In the genomic region with DNA sequence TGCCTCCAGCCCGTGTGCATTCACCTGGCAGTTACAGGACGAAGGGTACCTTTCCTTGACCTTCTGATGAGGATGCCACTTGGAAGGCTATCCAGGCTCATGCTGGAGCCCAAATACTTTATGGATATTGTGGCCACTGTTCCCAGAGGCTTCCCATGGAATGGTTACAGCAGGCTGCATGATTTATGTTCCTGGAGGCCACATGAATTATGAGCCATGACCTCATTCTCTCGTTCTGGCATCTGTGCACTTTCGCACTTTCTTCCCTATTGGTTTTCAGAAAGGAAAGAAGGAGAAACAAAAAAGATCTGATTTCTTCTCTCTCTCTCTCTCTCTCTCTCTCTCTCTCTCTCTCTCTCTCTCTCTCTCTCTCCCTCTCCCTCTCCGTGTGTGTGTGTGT, we compare ENCODE assay signal across 11 mouse cellular contexts.
DNase-seq lines count a peak whose midpoint lies in the region; TF ChIP-seq lines count a peak whose summit lies in the region.
"Had no signal": no experiment of that assay in that cellular context is flagged by ENCODE, and none has a peak within 500 bp of the region (broad histone marks: within the 10 kb centered on the region; RNA-seq: fewer than 3 reads in every experiment).

No protein-coding gene starts in this region.

- no peak overlapping the region for H3K4me3 ChIP-seq in kidney, adult 2 months (ENCODE audit: insufficient read depth, low read depth, low read length)
- H3K4me3 ChIP-seq: heart, embryonic 12.5 days had no signal

- H3K36me3 ChIP-seq in kidney, adult 2 months (ENCODE audit: control insufficient read depth, insufficient read depth, low read length) = no peaks in the 10 kb centered on the region
- H3K36me3 ChIP-seq: G1E; heart, embryonic 12.5 days had no signal

- no peaks in the 10 kb centered on the region for H3K27me3 ChIP-seq in kidney, adult 2 months (replicated peaks; ENCODE audit: control insufficient read depth, insufficient read depth, low read length)
- H3K27me3 ChIP-seq: heart, embryonic 12.5 days had no signal

- TF ChIP-seq POLR2A in kidney, adult 2 months (IDR thresholded peaks at IDR 0.05; ENCODE audit: low read depth, low read length) = no peak

- no peaks in the 10 kb centered on the region for H3K4me1 ChIP-seq in kidney, adult 2 months (ENCODE audit: control insufficient read depth, insufficient read depth, low read length)
- H3K4me1 ChIP-seq: heart, embryonic 12.5 days had no signal

- peak; percentile 21 for DNase-seq in kidney, adult 2 months
- no peak for DNase-seq in kidney, postnatal 25 days
- DNase-seq in Muller cell, postnatal 12 days (ENCODE audit: inconsistent ontology term) = peak; percentile 26
- peak; percentile 35 for DNase-seq in adrenal gland, adult 8-10 months
- DNase-seq in kidney, postnatal 4 days = peak; percentile 29 to 55
- DNase-seq in spleen, postnatal 4 days (ENCODE audit: low spot score in 2 of 2) = no peak
- DNase-seq in gastrocnemius, postnatal 10 days = no peak
- DNase-seq in T-cell, adult 2 months (ENCODE audit: low spot score) = no peak
- DNase-seq: spleen, adult 18-20 months had no signal

- 37% methylated on average over 5 of the region's 5 CpGs for WGBS in kidney, adult 2 months

- H3K27ac ChIP-seq in kidney, adult 2 months (ENCODE audit: insufficient read depth, low read depth, low read length) = no peak overlapping the region

- TF ChIP-seq CTCF in kidney, adult 2 months (conservative IDR thresholded peaks at IDR 0.05; ENCODE audit: insufficient read depth, insufficient read length, low read depth, low read length) = no peak

Comparison
In these comparisons a context has a peak if more than half of its experiments do, and no peak if none do; other contexts are left out.
1. DNase-seq: peak in kidney, adult 2 months (single experiment), Muller cell, postnatal 12 days (single experiment), adrenal gland, adult 8-10 months (single experiment) and kidney, postnatal 4 days (2 of 2); none in kidney, postnatal 25 days (0 of 2), spleen, postnatal 4 days (0 of 2), gastrocnemius, postnatal 10 days (single experiment) and T-cell, adult 2 months (single experiment).